ENCODE assay signal across 8 mouse cellular contexts in the genomic region with DNA sequence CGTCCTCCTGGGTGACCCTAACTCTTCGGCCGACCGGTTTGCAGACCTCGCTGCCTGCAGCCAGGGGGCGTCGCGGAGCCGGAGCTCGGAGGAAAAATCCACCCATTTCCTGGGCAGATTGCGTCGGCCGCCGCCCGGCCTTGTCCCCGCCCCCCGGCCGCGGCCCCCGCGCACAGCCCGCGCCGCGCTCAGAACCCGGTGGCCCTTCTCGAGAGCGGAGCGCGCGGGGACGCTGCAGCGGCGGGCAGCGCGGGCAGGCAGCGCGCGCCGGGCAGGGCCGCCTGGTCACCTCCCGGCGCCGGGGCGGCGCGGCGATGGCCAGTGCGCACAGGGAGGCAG. TPM values are rescaled to one million over a fixed set of nuclear protein-coding genes. Genes with fewer than 3 reads are reported as not detected.
DNase-seq lines count a peak whose midpoint lies in the region; ATAC-seq and TF ChIP-seq lines count a peak whose summit lies in the region.

No protein-coding gene starts in this region.

- peaks cover 11% of the 10 kb centered on the region for H3K4me1 ChIP-seq in erythroblast, embryonic 14.5 days (ENCODE audit: control insufficient read depth)
- peaks cover 26% of the 10 kb centered on the region for H3K4me1 ChIP-seq in embryonic facial prominence, embryonic 10.5 days
- H3K4me1 ChIP-seq in kidney, adult 2 months (ENCODE audit: control insufficient read depth, insufficient read depth, low read length): no peaks in the 10 kb centered on the region
- peaks cover 14% of the 10 kb centered on the region for H3K4me1 ChIP-seq in limb, embryonic 14.5 days (ENCODE audit: control insufficient read depth, insufficient read depth, low read length)
- peaks cover 36% of the 10 kb centered on the region for H3K4me1 ChIP-seq in midbrain, embryonic 16.5 days (ENCODE audit: control insufficient read depth, insufficient read depth, low read length)

- ATAC-seq in erythroblast, adult 5-6 weeks (replicated peaks; ENCODE audit: low FRiP score, poor library complexity, severe bottlenecking): no peak
- peak; percentile 84 for ATAC-seq in limb, embryonic 14.5 days (ENCODE audit: low FRiP score, low read depth)
- peak; percentile 76 for ATAC-seq in midbrain, embryonic 16.5 days

- peak; percentile 65 for TF ChIP-seq CTCF in kidney, adult 2 months (conservative IDR thresholded peaks at IDR 0.05; ENCODE audit: insufficient read depth, insufficient read length, low read depth, low read length)

- peak overlapping the region; percentile 98 for H3K4me2 ChIP-seq in limb, embryonic 14.5 days (replicated peaks; ENCODE audit: low read depth, low read length, severe bottlenecking)
- H3K4me2 ChIP-seq in midbrain, embryonic 16.5 days (ENCODE audit: low read length): peak overlapping the region; percentile 97

- peaks cover 72% of the 10 kb centered on the region for H3K27me3 ChIP-seq in erythroblast, embryonic 14.5 days (ENCODE audit: control insufficient read depth)
- peaks cover 41% of the 10 kb centered on the region for H3K27me3 ChIP-seq in embryonic facial prominence, embryonic 10.5 days (replicated peaks; ENCODE audit: low read depth, poor library complexity, severe bottlenecking)
- no peaks in the 10 kb centered on the region for H3K27me3 ChIP-seq in kidney, adult 2 months (replicated peaks; ENCODE audit: control insufficient read depth, insufficient read depth, low read length)
- H3K27me3 ChIP-seq in limb, embryonic 14.5 days (ENCODE audit: control insufficient read depth, insufficient read depth, low read length): no peaks in the 10 kb centered on the region
- H3K27me3 ChIP-seq in midbrain, embryonic 16.5 days (ENCODE audit: control insufficient read depth, insufficient read depth, low read depth, low read length): no peaks in the 10 kb centered on the region

- H3K4me3 ChIP-seq in erythroblast, embryonic 14.5 days (replicated peaks): peak overlapping the region; percentile 16
- H3K4me3 ChIP-seq in embryonic facial prominence, embryonic 10.5 days: peak overlapping the region; percentile 75
- H3K4me3 ChIP-seq in kidney, adult 2 months (ENCODE audit: insufficient read depth, low read depth, low read length): peak overlapping the region; percentile 55
- H3K4me3 ChIP-seq in limb, embryonic 14.5 days (replicated peaks; ENCODE audit: low read length): peak overlapping the region; percentile 61
- peak overlapping the region; percentile 69 for H3K4me3 ChIP-seq in midbrain, embryonic 16.5 days (ENCODE audit: low read depth, low read length)

- peak; percentile 90 for DNase-seq in embryonic facial prominence, embryonic 10.5 days (ENCODE audit: low spot score)
- DNase-seq in heart, adult 18-20 months: peak; percentile 89 to 92
- DNase-seq in kidney, adult 2 months: peak; percentile 82
- DNase-seq in limb, embryonic 14.5 days (ENCODE audit: low spot score): peak; percentile 74
- DNase-seq in spleen, postnatal 4 days (ENCODE audit: low spot score in 2 of 2): peak; percentile 62 to 82

- peak overlapping the region; percentile 76 for H3K9ac ChIP-seq in limb, embryonic 14.5 days (ENCODE audit: low read depth, low read length, severe bottlenecking)
- H3K9ac ChIP-seq in midbrain, embryonic 16.5 days (ENCODE audit: low read depth, low read length): peak overlapping the region; percentile 91

- H3K27ac ChIP-seq in embryonic facial prominence, embryonic 10.5 days (replicated peaks): peak overlapping the region; percentile 78
- no peak overlapping the region for H3K27ac ChIP-seq in kidney, adult 2 months (ENCODE audit: insufficient read depth, low read depth, low read length)
- H3K27ac ChIP-seq in limb, embryonic 14.5 days (replicated peaks; ENCODE audit: low read depth, low read length): no peak overlapping the region
- peak overlapping the region; percentile 77 for H3K27ac ChIP-seq in midbrain, embryonic 16.5 days (ENCODE audit: low read length)

- no peaks in the 10 kb centered on the region for H3K36me3 ChIP-seq in erythroblast, embryonic 14.5 days (ENCODE audit: control insufficient read depth)
- no peaks in the 10 kb centered on the region for H3K36me3 ChIP-seq in embryonic facial prominence, embryonic 10.5 days (replicated peaks)
- no peaks in the 10 kb centered on the region for H3K36me3 ChIP-seq in kidney, adult 2 months (ENCODE audit: control insufficient read depth, insufficient read depth, low read length)
- H3K36me3 ChIP-seq in limb, embryonic 14.5 days (ENCODE audit: control insufficient read depth, insufficient read depth, low read length): no peaks in the 10 kb centered on the region
- no peaks in the 10 kb centered on the region for H3K36me3 ChIP-seq in midbrain, embryonic 16.5 days (ENCODE audit: control insufficient read depth, insufficient read depth, low read length)

- peaks cover 3% of the 10 kb centered on the region; the same call in 1 of the 2 replicates for H3K9me3 ChIP-seq in erythroblast, embryonic 14.5 days (ENCODE audit: control insufficient read depth, low read length)
- H3K9me3 ChIP-seq in embryonic facial prominence, embryonic 10.5 days: no peaks in the 10 kb centered on the region
- H3K9me3 ChIP-seq in limb, embryonic 14.5 days (ENCODE audit: control insufficient read depth, low read length): no peaks in the 10 kb centered on the region
- H3K9me3 ChIP-seq in midbrain, embryonic 16.5 days (replicated peaks; ENCODE audit: control insufficient read depth, low read length, poor library complexity, severe bottlenecking): no peaks in the 10 kb centered on the region

- no peak for TF ChIP-seq POLR2A in kidney, adult 2 months (IDR thresholded peaks at IDR 0.05; ENCODE audit: low read depth, low read length)
- TF ChIP-seq POLR2A in limb, embryonic 14.5 days (IDR thresholded peaks at IDR 0.05; ENCODE audit: borderline replicate concordance, extremely low read depth, insufficient read depth, insufficient read length): no peak

- whole genome bisulfite sequencing in embryonic facial prominence, embryonic 10.5 days: 5% methylated on average over 49 of the region's 49 CpGs
- 2% methylated on average over 43 of the region's 49 CpGs for WGBS in kidney, adult 2 months
- 2% methylated on average over 17 of the region's 49 CpGs for WGBS in limb, embryonic 14.5 days
- WGBS in midbrain, embryonic 16.5 days: 0% methylated on average over 27 of the region's 49 CpGs

RNA-seq across cellular contexts. Expression of a gene that starts 12.6 kb away (rescaled TPM):
- polyA plus RNA-seq in erythroblast, embryonic 14.5 days (2012): 0.02 and 0.03 TPM in 2 replicates
- 6.5 and 7.5 TPM in 2 replicates for total RNA-seq in erythroblast, adult 5-6 weeks (2015; ENCODE audit: low replicate concordance)
- 2.0 and 4.7 TPM in 2 replicates for total RNA-seq in erythroblast, adult 5-6 weeks (2017; ENCODE audit: low replicate concordance)
- polyA plus RNA-seq in embryonic facial prominence, embryonic 10.5 days (2016; fragmentation: Nextera tagmentation; extraction: Ambion mirVana): 16.8 and 20.4 TPM in 2 replicates
- 10 to 100 TPM in 1 of 2 experiments, 1 to 10 TPM in 1; 9.4 to 10.3 TPM for total RNA-seq in heart, adult 18-20 months (2021)
- polyA plus RNA-seq in kidney, adult 2 months (2012; rRNA removed): 32.5 and 33.5 TPM in 2 replicates
- 42.1 and 45.2 TPM in 2 replicates for polyA plus RNA-seq in limb, embryonic 14.5 days (2012; rRNA removed)
- polyA plus RNA-seq in limb, embryonic 14.5 days (2014; fragmentation: Nextera tagmentation; extraction: Ambion mirVana): 24.6 and 32.6 TPM in 2 replicates
- 340 and 355 TPM in 2 replicates for polyA plus RNA-seq in midbrain, embryonic 16.5 days (2015; fragmentation: Nextera tagmentation; extraction: Ambion mirVana)

Comparison
In these comparisons a context has a peak if more than half of its experiments do, and no peak if none do; other contexts are left out.
1. H3K4me3 ChIP-seq: peak in every context shown above with its lines; median percentile 75 in embryonic facial prominence, embryonic 10.5 days; 69 in midbrain, embryonic 16.5 days; 61 in limb, embryonic 14.5 days; 55 in kidney, adult 2 months; 16 in erythroblast, embryonic 14.5 days.
2. H3K27ac ChIP-seq: peak in embryonic facial prominence, embryonic 10.5 days (single experiment) and midbrain, embryonic 16.5 days (single experiment); none in kidney, adult 2 months (single experiment) and limb, embryonic 14.5 days (single experiment).
3. RNA of a gene that starts 12.6 kb away (polyA plus RNA-seq): 340 to 355 TPM in midbrain, embryonic 16.5 days, 24.6 to 45.2 TPM in limb, embryonic 14.5 days, 32.5 to 33.5 TPM in kidney, adult 2 months and 16.8 to 20.4 TPM in embryonic facial prominence, embryonic 10.5 days; 0.02 to 0.03 TPM in erythroblast, embryonic 14.5 days; every median in the first group is over 10 times any median in the second.
4. Peak in every context shown above with its lines, with median percentiles within 50 percentile points of each other: DNase-seq.